Mouse (Mus musculus) embryonic fibroblast, embryonic 13.5 days (primary cell): ENCODE measurements at regions not wholly inside any gene's neighbourhood (a gene's known extent, or its start where the extent isn't known, plus 50 kb on each side); places are given as distances from the start of the nearest gene placed in this dataset.

Experiments used
- CTCF ChIP-seq: IDR thresholded peaks from 2 replicates; pipeline ENCODE4 v1.5.1; 2011; ENCODE audit warnings: mild to moderate bottlenecking, control low read depth, low read length, moderate library complexity, borderline replicate concordance; ENCODE audit not compliant: insufficient read depth
- POLR2A ChIP-seq: IDR thresholded peaks from 2 replicates; pipeline ENCODE4 v1.6.1; 2011; ENCODE audit warnings: low read depth, mild to moderate bottlenecking, control low read depth, low read length, moderate library complexity

DNA sequence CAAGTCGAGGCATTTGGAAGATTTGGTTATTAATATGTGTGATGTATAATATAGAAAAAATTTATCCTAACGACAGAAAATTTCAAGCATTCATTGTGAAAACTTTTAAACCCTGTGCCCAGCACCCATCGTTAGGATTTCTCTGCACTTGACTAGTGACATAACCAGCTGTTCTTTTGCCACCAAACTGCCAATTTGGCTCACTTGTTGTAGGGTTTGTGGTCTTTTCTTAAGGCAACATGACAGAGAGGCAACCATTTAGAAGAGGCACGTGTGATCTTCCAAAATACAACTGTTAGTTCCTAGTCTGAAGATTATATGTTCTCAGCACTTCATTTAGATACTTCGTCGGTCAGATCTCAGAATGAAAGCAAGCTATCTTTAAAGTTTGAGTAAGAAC lies 203.8 kb downstream of the Ankrd50 start:
- TF ChIP-seq CTCF: no peak
- TF ChIP-seq POLR2A: no peak
